Mouse (Mus musculus) gastrocnemius, adult 8-10 months (tissue): ENCODE measurements around the gene Ctf2. TPM values are rescaled to one million over a fixed set of nuclear protein-coding genes. Genes with fewer than 3 reads are reported as not detected.

Source experiments
- DNase-seq, 2 experiments: peaks; one replicate each; pipeline ENCODE4 v3.0.0; 2022; ENCODE audit warnings: low spot score in 2 of 2
- total RNA-seq, 4 experiments: library from RNA; stranded (reverse); gene quantifications; 2 replicates each; pipeline ENCODE4 v1.2.4; 2022

The Ctf2 gene
- total RNA-seq, 4 experiments from 2014 or later = not detected

GRCm38 (mm10) chr7:127760478-127760877 is 28.5 kb upstream of the Ctf2 start:
- DNase-seq = no peak

GRCm38 (mm10) chr7:127759716-127760115 is 27.8 kb upstream of the Ctf2 start:
- DNase-seq = no peak

- DNase-seq = no peak
These were observed 21.8 kb upstream of the Ctf2 start for GRCm38 (mm10) chr7:127753741-127754140.

GRCm38 (mm10) chr7:127753158-127753557 is 21.2 kb upstream of the Ctf2 start:
- DNase-seq = no peak

GRCm38 (mm10) chr7:127752069-127752468 is 20.1 kb upstream of the Ctf2 start:
- DNase-seq = no peak

- DNase-seq = no peak
These were observed 19.7 kb upstream of the Ctf2 start for GRCm38 (mm10) chr7:127751619-127752018.

- no peak for DNase-seq
These were observed 18.5 kb upstream of the Ctf2 start for GRCm38 (mm10) chr7:127750131-127751127.

GRCm38 (mm10) chr7:127748235-127748560 is 16.2 kb upstream of the Ctf2 start:
- DNase-seq = no peak

GRCm38 (mm10) chr7:127747559-127748234 is 15.7 kb upstream of the Ctf2 start:
- no peak for DNase-seq

- peak in 1 of 2 experiments; percentile 22 for DNase-seq
These were observed 14.8 kb upstream of the Ctf2 start for GRCm38 (mm10) chr7:127746494-127747491.

GRCm38 (mm10) chr7:127745652-127746493 is 13.9 kb upstream of the Ctf2 start:
- peak; percentile 94 to 96 for DNase-seq

GRCm38 (mm10) chr7:127745251-127745651 is 13.3 kb upstream of the Ctf2 start:
- DNase-seq = peak; percentile 88 to 90

GRCm38 (mm10) chr7:127744366-127745045 is 12.5 kb upstream of the Ctf2 start, which contains the start of gene Fbxl19:
TSS of gene Fbxl19 (plus strand) at chr7:127744543.
- DNase-seq = peak; percentile 51 to 63

GRCm38 (mm10) chr7:127730170-127730569 is 1.8 kb downstream of the Ctf2 start:
- no peak for DNase-seq

GRCm38 (mm10) chr7:127727898-127728297 is 4.1 kb downstream of the Ctf2 start:
- DNase-seq = no peak

GRCm38 (mm10) chr7:127725924-127726323 is 6.0 kb downstream of the Ctf2 start:
- no peak for DNase-seq

GRCm38 (mm10) chr7:127725490-127725889 is 6.5 kb downstream of the Ctf2 start:
- DNase-seq = no peak

- no peak for DNase-seq
These were observed 12.7 kb downstream of the Ctf2 start for GRCm38 (mm10) chr7:127719258-127719657.

GRCm38 (mm10) chr7:127718339-127718738 is 13.6 kb downstream of the Ctf2 start:
- DNase-seq = no peak

- peak; percentile 27 to 45 for DNase-seq
These were observed 15.0 kb downstream of the Ctf2 start for GRCm38 (mm10) chr7:127716992-127717391.
